In the genomic region with DNA sequence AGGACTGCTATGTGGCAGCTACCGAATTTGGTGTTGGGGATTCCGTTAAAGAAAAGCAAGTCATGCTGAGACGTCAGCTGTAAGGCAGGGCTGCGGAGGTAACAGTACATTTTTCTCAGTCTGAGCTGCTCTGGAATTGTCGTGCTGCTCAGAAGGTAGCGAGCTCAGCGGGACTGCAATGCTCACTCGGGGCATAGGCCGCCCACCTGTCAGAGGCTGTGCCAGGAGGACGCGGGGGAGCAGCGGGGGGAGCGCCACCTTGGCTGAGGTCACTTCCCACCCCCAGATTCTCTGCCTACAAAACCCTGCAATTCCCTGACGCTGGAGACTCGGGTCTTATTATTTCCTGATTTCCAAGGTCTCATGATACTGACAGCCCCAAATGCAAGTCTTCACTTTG, we compare ENCODE assay signal across 8 mouse cellular contexts. TPM values are rescaled to one million over a fixed set of nuclear protein-coding genes. Genes with fewer than 3 reads are reported as not detected.
DNase-seq lines count a peak whose midpoint lies in the region; ATAC-seq and TF ChIP-seq lines count a peak whose summit lies in the region.

No protein-coding gene starts in this region.

- H3K4me1 ChIP-seq in kidney, embryonic 15.5 days, result peaks cover 19% of the 10 kb centered on the region
- peaks cover 6% of the 10 kb centered on the region; the same call in 1 of the 2 replicates for H3K4me1 ChIP-seq in forebrain, embryonic 11.5 days (replicated peaks; ENCODE audit: control insufficient read depth, insufficient read depth, low read length)
- H3K4me1 ChIP-seq in hindbrain, embryonic 16.5 days (ENCODE audit: control insufficient read depth, insufficient read depth, low read depth, low read length), result peaks cover 11% of the 10 kb centered on the region; the same call in 1 of the 2 replicates
- peaks cover 10% of the 10 kb centered on the region for H3K4me1 ChIP-seq in liver, embryonic 11.5 days (replicated peaks; ENCODE audit: control insufficient read depth, insufficient read depth, low read length)
- peaks cover 17% of the 10 kb centered on the region for H3K4me1 ChIP-seq in neural tube, embryonic 13.5 days (replicated peaks)
- peaks cover 2% of the 10 kb centered on the region; the same call in 1 of the 2 replicates for H3K4me1 ChIP-seq in thymus, adult 2 months (replicated peaks; ENCODE audit: control insufficient read depth, insufficient read depth, low read length)

- H3K4me2 ChIP-seq in kidney, embryonic 15.5 days, result peak overlapping the region; percentile 92
- peak overlapping the region; percentile 99 for H3K4me2 ChIP-seq in forebrain, embryonic 11.5 days (ENCODE audit: low read depth, low read length, severe bottlenecking)
- H3K4me2 ChIP-seq in hindbrain, embryonic 16.5 days (ENCODE audit: low read length), result peak overlapping the region; percentile 91
- H3K4me2 ChIP-seq in liver, embryonic 11.5 days, result peak overlapping the region; percentile 87
- peak overlapping the region; percentile 99 for H3K4me2 ChIP-seq in neural tube, embryonic 13.5 days

- TF ChIP-seq CTCF in thymus, adult 2 months (IDR thresholded peaks at IDR 0.05; ENCODE audit: borderline replicate concordance, control insufficient read depth, extremely low read depth, insufficient read depth, low read length, poor library complexity), result no peak

- WGBS in kidney, embryonic 15.5 days, result under 1% methylated on average over 15 of the region's 15 CpGs
- 3% methylated on average over 15 of the region's 15 CpGs for WGBS in forebrain, embryonic 11.5 days
- 4% methylated on average over 15 of the region's 15 CpGs for WGBS in hindbrain, embryonic 16.5 days
- WGBS in liver, embryonic 11.5 days, result 8% methylated on average over 15 of the region's 15 CpGs
- WGBS in neural tube, embryonic 13.5 days, result 5% methylated on average over 15 of the region's 15 CpGs
- WGBS in thymus, adult 2 months, result under 1% methylated on average over 15 of the region's 15 CpGs

- H3K4me3 ChIP-seq in kidney, embryonic 15.5 days (replicated peaks), result peak overlapping the region; percentile 86
- H3K4me3 ChIP-seq in forebrain, embryonic 11.5 days (ENCODE audit: low read depth, low read length), result peak overlapping the region; percentile 63
- peak overlapping the region; percentile 49 for H3K4me3 ChIP-seq in hindbrain, embryonic 16.5 days (ENCODE audit: low read length)
- peak overlapping the region; percentile 72 for H3K4me3 ChIP-seq in liver, embryonic 11.5 days (ENCODE audit: low read depth, low read length)
- H3K4me3 ChIP-seq in neural tube, embryonic 13.5 days, result peak overlapping the region; percentile 70
- H3K4me3 ChIP-seq in thymus, adult 2 months (ENCODE audit: control insufficient read depth, insufficient read depth, low read length), result peak overlapping the region; percentile 67

- H3K27me3 ChIP-seq in kidney, embryonic 15.5 days, result no peaks in the 10 kb centered on the region
- H3K27me3 ChIP-seq in forebrain, embryonic 11.5 days (ENCODE audit: control insufficient read depth, insufficient read depth, low read length), result no peaks in the 10 kb centered on the region
- H3K27me3 ChIP-seq in hindbrain, embryonic 16.5 days (replicated peaks; ENCODE audit: control insufficient read depth, insufficient read depth, low read length), result no peaks in the 10 kb centered on the region
- no peaks in the 10 kb centered on the region for H3K27me3 ChIP-seq in liver, embryonic 11.5 days (replicated peaks; ENCODE audit: control insufficient read depth, insufficient read depth, low read length)
- H3K27me3 ChIP-seq in neural tube, embryonic 13.5 days, result no peaks in the 10 kb centered on the region
- H3K27me3 ChIP-seq in thymus, adult 2 months (ENCODE audit: control insufficient read depth, insufficient read depth, low read length), result no peaks in the 10 kb centered on the region

- peak overlapping the region; percentile 93 for H3K27ac ChIP-seq in kidney, embryonic 15.5 days
- peak overlapping the region; percentile 70 for H3K27ac ChIP-seq in forebrain, embryonic 11.5 days (ENCODE audit: low read depth, low read length)
- H3K27ac ChIP-seq in hindbrain, embryonic 16.5 days (ENCODE audit: low read depth, low read length), result peak overlapping the region; percentile 94
- H3K27ac ChIP-seq in liver, embryonic 11.5 days (ENCODE audit: low read depth, low read length), result peak overlapping the region; percentile 83
- peak overlapping the region; percentile 91 for H3K27ac ChIP-seq in neural tube, embryonic 13.5 days (replicated peaks)
- H3K27ac ChIP-seq in thymus, adult 2 months (ENCODE audit: control insufficient read depth, insufficient read depth, low read length), result peak overlapping the region; percentile 89

- no peaks in the 10 kb centered on the region for H3K9me3 ChIP-seq in kidney, embryonic 15.5 days (replicated peaks)
- no peaks in the 10 kb centered on the region for H3K9me3 ChIP-seq in forebrain, embryonic 11.5 days (ENCODE audit: control insufficient read depth, low read length)
- no peaks in the 10 kb centered on the region for H3K9me3 ChIP-seq in hindbrain, embryonic 16.5 days (ENCODE audit: control insufficient read depth, low read length)
- H3K9me3 ChIP-seq in liver, embryonic 11.5 days (ENCODE audit: control insufficient read depth, low read length), result no peaks in the 10 kb centered on the region
- no peaks in the 10 kb centered on the region for H3K9me3 ChIP-seq in neural tube, embryonic 13.5 days

- peaks cover 27% of the 10 kb centered on the region for H3K36me3 ChIP-seq in kidney, embryonic 15.5 days
- H3K36me3 ChIP-seq in forebrain, embryonic 11.5 days (ENCODE audit: control insufficient read depth, insufficient read depth, low read length), result no peaks in the 10 kb centered on the region
- H3K36me3 ChIP-seq in hindbrain, embryonic 16.5 days (ENCODE audit: control insufficient read depth, insufficient read depth, low read length), result peaks cover 2% of the 10 kb centered on the region; the same call in 1 of the 2 replicates
- H3K36me3 ChIP-seq in liver, embryonic 11.5 days (ENCODE audit: control insufficient read depth, insufficient read depth, low read length), result peaks cover 14% of the 10 kb centered on the region
- peaks cover 6% of the 10 kb centered on the region; the same call in 1 of the 2 replicates for H3K36me3 ChIP-seq in neural tube, embryonic 13.5 days
- H3K36me3 ChIP-seq in thymus, adult 2 months (ENCODE audit: control insufficient read depth, insufficient read depth, low read length), result no peaks in the 10 kb centered on the region

- no peak for DNase-seq in kidney, adult 11 months
- DNase-seq in c-Kit-negative CD71-positive TER-119-positive erythroid progenitor cells, embryonic 14.5 days (ENCODE audit: low read depth, low spot score), result peak; percentile 6
- peak; percentile 59 for DNase-seq in forebrain, embryonic 11.5 days (ENCODE audit: low spot score)
- no peak for DNase-seq in liver, embryonic 11.5 days (ENCODE audit: low spot score)
- DNase-seq in thymus, adult 2 months, result peak; percentile 77

- peak; percentile 22; the same call in 1 of the 2 replicates for ATAC-seq in kidney, embryonic 15.5 days (replicated peaks; ENCODE audit: low FRiP score)
- peak; percentile 45 for ATAC-seq in forebrain, embryonic 11.5 days (replicated peaks; ENCODE audit: low FRiP score)
- ATAC-seq in hindbrain, embryonic 16.5 days, result peak; percentile 18; the same call in 1 of the 2 replicates
- ATAC-seq in liver, embryonic 11.5 days (replicated peaks; ENCODE audit: low FRiP score), result peak; percentile 35; the same call in 1 of the 2 replicates
- peak; percentile 16; the same call in 1 of the 2 replicates for ATAC-seq in neural tube, embryonic 13.5 days (ENCODE audit: low read depth)

- TF ChIP-seq POLR2A in thymus, adult 2 months (IDR thresholded peaks at IDR 0.05; ENCODE audit: control insufficient read depth, extremely low read depth, insufficient read depth, low read length, poor library complexity), result no peak; the same call in 1 of the 2 replicates

- H3K9ac ChIP-seq in kidney, embryonic 15.5 days, result peak overlapping the region; percentile 79
- peak overlapping the region; percentile 59 for H3K9ac ChIP-seq in forebrain, embryonic 11.5 days (ENCODE audit: low read length)
- peak overlapping the region; percentile 70 for H3K9ac ChIP-seq in hindbrain, embryonic 16.5 days (ENCODE audit: low read depth, low read length)
- peak overlapping the region; percentile 71 for H3K9ac ChIP-seq in liver, embryonic 11.5 days (ENCODE audit: low read depth, low read length)
- H3K9ac ChIP-seq in neural tube, embryonic 13.5 days, result peak overlapping the region; percentile 77

RNA-seq across cellular contexts. Expression of a gene that starts 16.5 kb away (rescaled TPM):
- 3.8 and 5.2 TPM in 2 replicates for polyA plus RNA-seq in kidney, embryonic 15.5 days (2015; fragmentation: Nextera tagmentation; extraction: Ambion mirVana)
- polyA plus RNA-seq in forebrain, embryonic 11.5 days (2014; fragmentation: Nextera tagmentation; extraction: Ambion mirVana), result 11.1 and 13.0 TPM in 2 replicates
- 76.8 and 84.4 TPM in 2 replicates for polyA plus RNA-seq in hindbrain, embryonic 16.5 days (2015; fragmentation: Nextera tagmentation; extraction: Ambion mirVana)
- polyA plus RNA-seq in liver, embryonic 11.5 days (2014; fragmentation: Nextera tagmentation; extraction: Ambion mirVana), result 1.5 and 1.9 TPM in 2 replicates
- 38.4 and 39.8 TPM in 2 replicates for polyA plus RNA-seq in neural tube, embryonic 13.5 days (2015; fragmentation: Nextera tagmentation; extraction: Ambion mirVana)
- polyA plus RNA-seq in thymus, adult 2 months (2012; rRNA removed), result 3.4 and 4.2 TPM in 2 replicates

RNA-seq across cellular contexts. Expression of a gene that starts 16.8 kb away (rescaled TPM):
- polyA plus RNA-seq in kidney, embryonic 15.5 days (2015; fragmentation: Nextera tagmentation; extraction: Ambion mirVana), result 46.4 and 53.2 TPM in 2 replicates
- 10.1 and 13.2 TPM in 2 replicates for polyA plus RNA-seq in forebrain, embryonic 11.5 days (2014; fragmentation: Nextera tagmentation; extraction: Ambion mirVana)
- polyA plus RNA-seq in hindbrain, embryonic 16.5 days (2015; fragmentation: Nextera tagmentation; extraction: Ambion mirVana), result 21.6 and 22.0 TPM in 2 replicates
- polyA plus RNA-seq in liver, embryonic 11.5 days (2014; fragmentation: Nextera tagmentation; extraction: Ambion mirVana), result 16.1 and 19.4 TPM in 2 replicates
- 18.9 and 25.4 TPM in 2 replicates for polyA plus RNA-seq in neural tube, embryonic 13.5 days (2015; fragmentation: Nextera tagmentation; extraction: Ambion mirVana)
- polyA plus RNA-seq in thymus, adult 2 months (2012; rRNA removed), result 76.1 and 93.3 TPM in 2 replicates

RNA-seq across cellular contexts. Expression of a gene that starts 35.1 kb away (rescaled TPM):
- polyA plus RNA-seq in kidney, embryonic 15.5 days (2015; fragmentation: Nextera tagmentation; extraction: Ambion mirVana), result 11.8 and 13.7 TPM in 2 replicates
- polyA plus RNA-seq in forebrain, embryonic 11.5 days (2014; fragmentation: Nextera tagmentation; extraction: Ambion mirVana), result 26.2 and 26.8 TPM in 2 replicates
- polyA plus RNA-seq in hindbrain, embryonic 16.5 days (2015; fragmentation: Nextera tagmentation; extraction: Ambion mirVana), result 6.0 and 8.8 TPM in 2 replicates
- polyA plus RNA-seq in liver, embryonic 11.5 days (2014; fragmentation: Nextera tagmentation; extraction: Ambion mirVana), result 15.1 and 15.8 TPM in 2 replicates
- polyA plus RNA-seq in neural tube, embryonic 13.5 days (2015; fragmentation: Nextera tagmentation; extraction: Ambion mirVana), result 10.2 and 12.0 TPM in 2 replicates
- 61.3 and 64.2 TPM in 2 replicates for polyA plus RNA-seq in thymus, adult 2 months (2012; rRNA removed)

RNA-seq across cellular contexts. Expression of a gene that starts 35.7 kb away (rescaled TPM):
- polyA plus RNA-seq in kidney, embryonic 15.5 days (2015; fragmentation: Nextera tagmentation; extraction: Ambion mirVana), result 22.7 TPM in 2 replicates
- polyA plus RNA-seq in forebrain, embryonic 11.5 days (2014; fragmentation: Nextera tagmentation; extraction: Ambion mirVana), result 32.6 and 32.9 TPM in 2 replicates
- polyA plus RNA-seq in hindbrain, embryonic 16.5 days (2015; fragmentation: Nextera tagmentation; extraction: Ambion mirVana), result 29.5 and 35.1 TPM in 2 replicates
- 15.2 and 15.9 TPM in 2 replicates for polyA plus RNA-seq in liver, embryonic 11.5 days (2014; fragmentation: Nextera tagmentation; extraction: Ambion mirVana)
- 32.5 and 35.1 TPM in 2 replicates for polyA plus RNA-seq in neural tube, embryonic 13.5 days (2015; fragmentation: Nextera tagmentation; extraction: Ambion mirVana)
- 23.9 and 34.9 TPM in 2 replicates for polyA plus RNA-seq in thymus, adult 2 months (2012; rRNA removed)

RNA-seq across cellular contexts. Expression of a gene that starts 40.5 kb away (rescaled TPM):
- polyA plus RNA-seq in kidney, embryonic 15.5 days (2015; fragmentation: Nextera tagmentation; extraction: Ambion mirVana), result 23.0 and 27.6 TPM in 2 replicates
- 6.5 and 7.9 TPM in 2 replicates for polyA plus RNA-seq in forebrain, embryonic 11.5 days (2014; fragmentation: Nextera tagmentation; extraction: Ambion mirVana)
- polyA plus RNA-seq in hindbrain, embryonic 16.5 days (2015; fragmentation: Nextera tagmentation; extraction: Ambion mirVana), result 11.9 and 12.1 TPM in 2 replicates
- 31.4 and 32.4 TPM in 2 replicates for polyA plus RNA-seq in liver, embryonic 11.5 days (2014; fragmentation: Nextera tagmentation; extraction: Ambion mirVana)
- polyA plus RNA-seq in neural tube, embryonic 13.5 days (2015; fragmentation: Nextera tagmentation; extraction: Ambion mirVana), result 9.5 and 9.8 TPM in 2 replicates
- polyA plus RNA-seq in thymus, adult 2 months (2012; rRNA removed), result 25.9 and 30.1 TPM in 2 replicates

Comparison
In these comparisons a context has a peak if more than half of its experiments do, and no peak if none do; other contexts are left out.
1. DNase-seq: peak in c-Kit-negative CD71-positive TER-119-positive erythroid progenitor cells, embryonic 14.5 days (single experiment), forebrain, embryonic 11.5 days (single experiment) and thymus, adult 2 months (single experiment); none in kidney, adult 11 months (single experiment) and liver, embryonic 11.5 days (single experiment).
2. Peak in every context shown above with its lines, with median percentiles within 50 percentile points of each other: ATAC-seq, H3K27ac ChIP-seq, H3K4me2 ChIP-seq, H3K4me3 ChIP-seq and H3K9ac ChIP-seq.